Mouse (Mus musculus) Patski (cell line): ENCODE results near the gene Phxr2. TPM values are rescaled to one million over a fixed set of nuclear protein-coding genes. Genes with fewer than 3 reads are reported as not detected.
A peak's percentile ranks its signal among the peaks of the same experiment; 100 is the strongest.

ENCODE experiments used
- ATAC-seq: fragments of 100-300 bp; one replicate; pipeline ENCODE4 v1.8.0; 2021
- CTCF ChIA-PET: fragments of 350-600 bp; sonication (Branson Sonifier 250); formaldehyde crosslinking; loops from one replicate; lab custom pipeline; 2022; ENCODE audit warnings: inconsistent platforms; lab: Charles Lee
- POLR2A ChIA-PET: fragments of 350-600 bp; sonication (Branson Sonifier 250); formaldehyde crosslinking; loops from one replicate; lab custom pipeline; 2022; ENCODE audit warnings: antibody characterized with exemption, inconsistent platforms; lab: Charles Lee
- DNase-seq: peaks from one replicate; pipeline ENCODE4 v3.0.0-alpha.2; 2011; ENCODE audit warnings: low read depth, low spot score
- H3K27me3 ChIP-seq: fragments of 371-371 bp; one replicate; pipeline ENCODE4 v1.5.1; 2021
- CTCF ChIP-seq: fragments of 100-300 bp; IDR thresholded peaks from one replicate; pipeline ENCODE4 v1.5.1; 2021
- in situ Hi-C: fragments of 300-500 bp; cut with MboI; formaldehyde crosslinking; loops from 3 replicates; pipeline ENCODE4 v1.11.1; 2018; ENCODE audit warnings: low pct_unique_long_range_greater_than_20kb, mixed read lengths
- polyA plus RNA-seq: library from polyadenylated mRNA; unstranded; gene quantifications from one replicate; pipeline ENCODE4 v1.2.3, GENCODE M21; 2021

Gene Phxr2
- polyA plus RNA-seq, 1 experiment from 2014 or later: not detected

DNA sequence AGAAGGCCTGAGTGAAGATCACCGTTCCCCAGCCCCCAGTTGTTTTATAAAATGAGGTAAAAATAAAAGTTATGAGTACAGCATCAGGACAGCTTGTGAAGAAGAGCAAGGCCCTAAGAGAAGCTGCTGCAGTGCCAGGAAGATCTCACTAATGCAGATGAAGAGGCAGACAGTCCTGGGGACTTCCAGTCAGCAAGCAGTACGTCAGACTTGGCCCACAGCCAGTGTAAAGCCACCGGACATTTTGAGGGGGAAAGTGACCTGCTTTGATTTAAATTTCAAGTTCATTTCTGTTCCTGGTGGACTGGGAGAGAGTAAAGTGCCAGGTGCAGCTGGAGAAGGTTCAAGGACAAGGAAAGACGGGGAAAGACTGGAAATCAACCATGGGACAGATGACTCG is 10.2 kb upstream of the Phxr2 start:
- no peak for DNase-seq
- TF ChIP-seq CTCF: no peak
- H3K27me3 ChIP-seq: no peaks in the 10 kb centered on the region
- in situ Hi-C loops: no loop called here
- POLR2A ChIA-PET: no interaction called here
- CTCF ChIA-PET: interaction anchor here (0.9 kb wide), 1 partner anchor 16 kb away, joined by 3 read pairs; no protein-coding TSS in a partner anchor
- no peak for ATAC-seq

DNA sequence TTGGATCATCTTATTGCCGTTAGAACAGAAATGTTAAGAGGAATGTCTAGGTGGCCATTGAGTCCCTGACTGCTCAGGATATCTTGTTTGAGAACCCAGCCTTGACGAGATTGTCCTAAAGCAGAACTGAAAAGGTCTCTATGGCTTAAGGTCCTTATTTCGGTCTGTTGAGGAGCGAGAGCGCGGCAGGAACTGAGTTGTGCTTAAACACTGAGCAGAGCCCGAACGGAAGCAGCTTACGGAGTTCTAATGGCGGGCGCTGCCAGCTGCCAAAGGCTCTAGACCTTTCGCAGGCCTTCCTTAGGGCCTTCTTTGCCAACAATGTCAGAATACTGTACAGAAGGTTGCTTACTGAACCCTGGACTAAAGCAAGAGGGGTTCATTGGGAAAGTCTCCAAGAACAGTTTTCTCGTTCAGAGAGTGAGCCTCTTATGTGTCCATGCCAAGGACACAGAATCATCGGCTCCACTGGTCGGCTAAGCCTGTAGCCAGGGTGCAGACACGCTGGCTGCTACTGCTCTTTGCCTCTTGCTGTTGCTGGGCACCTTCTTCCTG is 7.3 kb upstream of the Phxr2 start:
- no peak for TF ChIP-seq CTCF
- ATAC-seq: no peak
- CTCF ChIA-PET: no interaction called here
- POLR2A ChIA-PET: no interaction called here
- in situ Hi-C loops: no loop called here
- no peaks in the 10 kb centered on the region for H3K27me3 ChIP-seq
- no peak for DNase-seq

DNA sequence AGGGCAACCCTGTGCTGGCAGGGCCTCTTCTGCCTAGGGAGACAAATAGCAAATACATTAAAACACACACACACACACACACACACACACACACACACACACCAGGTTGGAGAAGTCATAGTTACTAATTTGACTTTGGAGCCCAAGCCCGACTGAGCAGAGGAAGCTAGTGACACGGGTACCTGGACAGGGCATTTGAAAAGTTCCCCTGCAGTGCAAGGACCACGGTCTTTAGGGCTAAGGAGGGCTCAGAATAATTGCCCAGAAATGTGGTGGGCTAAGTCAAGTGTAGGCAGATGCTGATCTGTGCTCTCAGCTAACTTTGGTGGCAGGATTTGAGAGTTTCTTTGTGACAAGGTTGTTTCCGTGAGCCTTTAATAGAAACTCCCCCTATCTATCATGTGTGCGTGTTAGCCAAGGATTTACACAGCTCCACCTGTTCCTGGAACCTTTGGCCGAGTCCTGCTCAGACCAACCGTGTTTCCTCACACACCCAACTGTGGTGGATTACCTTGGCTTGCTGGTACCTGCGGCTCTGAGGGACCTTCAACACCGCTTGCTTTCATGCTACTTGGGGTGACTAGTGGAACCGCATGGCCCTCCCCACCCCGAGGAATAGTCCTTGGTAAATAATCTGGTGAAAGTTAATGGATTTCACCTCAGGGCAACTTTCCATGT is 6.6 kb upstream of the Phxr2 start:
- ChIA-PET CTCF (no interaction called here), POLR2A (interaction anchor here (0.6 kb wide), 1 partner anchor 9 kb away, joined by 3 read pairs; no protein-coding TSS in a partner anchor)
- no peak for DNase-seq
- in situ Hi-C loops: no loop called here
- H3K27me3 ChIP-seq: no peaks in the 10 kb centered on the region
- TF ChIP-seq CTCF: no peak
- no peak for ATAC-seq

GRCm38 (mm10) chr10:99132189-99132588 is 6.1 kb upstream of the Phxr2 start:
- CTCF ChIA-PET: no interaction called here
- POLR2A ChIA-PET: no interaction called here
- in situ Hi-C loops: no loop called here
- no peaks in the 10 kb centered on the region for H3K27me3 ChIP-seq
- no peak for DNase-seq
- no peak for TF ChIP-seq CTCF
- no peak for ATAC-seq

- no peaks in the 10 kb centered on the region for H3K27me3 ChIP-seq
Observed at GRCm38 (mm10) chr10:99131298-99131697, 5.2 kb upstream of the Phxr2 start.

GRCm38 (mm10) chr10:99130611-99131010 is 4.5 kb upstream of the Phxr2 start:
- ATAC-seq (peak; percentile 31), DNase-seq (no peak)
- ChIA-PET POLR2A (no interaction called here), CTCF (no interaction called here)
- H3K27me3 ChIP-seq: no peaks in the 10 kb centered on the region
- in situ Hi-C loops: no loop called here
- TF ChIP-seq CTCF: no peak

More at GRCm38 (mm10) chr10:99131298-99131697, 5.2 kb upstream of the Phxr2 start:
- in situ Hi-C loops: no loop called here
- ChIA-PET CTCF (no interaction called here), POLR2A (no interaction called here)
- ATAC-seq (no peak), DNase-seq (no peak)
- no peak for TF ChIP-seq CTCF

- ATAC-seq (no peak), DNase-seq (no peak)
- POLR2A ChIA-PET: no interaction called here
- H3K27me3 ChIP-seq: no peaks in the 10 kb centered on the region
- in situ Hi-C loops: no loop called here
- no peak for TF ChIP-seq CTCF
- CTCF ChIA-PET: no interaction called here
Observed at GRCm38 (mm10) chr10:99127691-99128261, 1.7 kb upstream of the Phxr2 start.

GRCm38 (mm10) chr10:99126954-99127353 is 829 bp upstream of the Phxr2 start:
- H3K27me3 ChIP-seq: no peaks in the 10 kb centered on the region
- in situ Hi-C loops: no loop called here
- POLR2A ChIA-PET: no interaction called here
- DNase-seq (no peak), ATAC-seq (no peak)
- no peak for TF ChIP-seq CTCF
- CTCF ChIA-PET: no interaction called here

- no peaks in the 10 kb centered on the region for H3K27me3 ChIP-seq
- no peak for DNase-seq
- no peak for TF ChIP-seq CTCF
- CTCF ChIA-PET: no interaction called here
- in situ Hi-C loops: no loop called here
- POLR2A ChIA-PET: no interaction called here
- ATAC-seq: no peak
Observed at GRCm38 (mm10) chr10:99119471-99119870, 6.7 kb downstream of the Phxr2 start.

GRCm38 (mm10) chr10:99118697-99119096 is 7.4 kb downstream of the Phxr2 start:
- no peak for ATAC-seq
- no peaks in the 10 kb centered on the region for H3K27me3 ChIP-seq
- no peak for TF ChIP-seq CTCF
- CTCF ChIA-PET: interaction anchor here (1.1 kb wide), 1 partner anchor 11 kb away, joined by 3 read pairs; the partner anchor contains the start of gene Galnt4
- POLR2A ChIA-PET: no interaction called here
- no peak for DNase-seq
- in situ Hi-C loops: no loop called here

GRCm38 (mm10) chr10:99117876-99118275 is 8.2 kb downstream of the Phxr2 start:
- TF ChIP-seq CTCF: no peak
- POLR2A ChIA-PET: no interaction called here
- ATAC-seq (no peak), DNase-seq (no peak)
- CTCF ChIA-PET: interaction anchor here (1.1 kb wide), 1 partner anchor 10 kb away, joined by 3 read pairs; the partner anchor contains the start of gene Galnt4
- H3K27me3 ChIP-seq: no peaks in the 10 kb centered on the region
- in situ Hi-C loops: no loop called here
